Mouse (Mus musculus): ENCODE results near the gene Dld.

GRCm38 (mm10) chr12:31294996-31295395 is 56.3 kb downstream of the Dld start:
- TF ChIP-seq GATA1 (IDR thresholded peaks at IDR 0.05; ENCODE audit: borderline replicate concordance, low read length), result no peak
- TF ChIP-seq FLI1 (IDR thresholded peaks at IDR 0.05; ENCODE audit: low read length), result no peak
